Mouse (Mus musculus) B cell, adult 2 months (primary cell): Measurements from ENCODE around the gene Alk.
"Not testable (repeated sequence)": the region's sequence is repeated elsewhere in the genome, so short reads cannot be mapped to it uniquely, and the experiment has no call there.

Experiments
- DNase-seq, 2 experiments: peaks; one replicate each; pipeline ENCODE4 v3.0.0; 2022

Gene Alk

DNA sequence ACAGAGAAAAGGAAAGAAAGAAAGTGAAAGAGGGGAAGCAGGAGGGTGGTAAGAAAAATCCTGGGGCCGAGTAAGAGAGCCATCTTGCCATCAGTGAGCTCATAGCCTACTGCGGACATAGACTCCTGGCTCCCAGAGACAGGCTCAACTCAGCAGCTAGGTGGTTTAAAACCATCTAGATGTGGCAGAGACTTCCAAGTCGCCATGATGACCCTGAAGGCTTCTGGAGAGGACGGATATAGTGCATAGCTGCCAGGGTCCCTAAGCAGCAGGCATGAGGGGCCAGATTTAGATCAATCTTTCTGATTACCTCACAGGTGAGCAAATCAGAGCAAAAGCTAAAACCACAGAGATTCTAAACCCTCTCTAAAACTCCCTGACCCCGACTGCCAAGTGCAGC, 76.9 kb downstream of the Alk start:
- no peak for DNase-seq

GRCm38 (mm10) chr17:72526356-72526755, 78.1 kb downstream of the Alk start:
- DNase-seq: no peak

DNA sequence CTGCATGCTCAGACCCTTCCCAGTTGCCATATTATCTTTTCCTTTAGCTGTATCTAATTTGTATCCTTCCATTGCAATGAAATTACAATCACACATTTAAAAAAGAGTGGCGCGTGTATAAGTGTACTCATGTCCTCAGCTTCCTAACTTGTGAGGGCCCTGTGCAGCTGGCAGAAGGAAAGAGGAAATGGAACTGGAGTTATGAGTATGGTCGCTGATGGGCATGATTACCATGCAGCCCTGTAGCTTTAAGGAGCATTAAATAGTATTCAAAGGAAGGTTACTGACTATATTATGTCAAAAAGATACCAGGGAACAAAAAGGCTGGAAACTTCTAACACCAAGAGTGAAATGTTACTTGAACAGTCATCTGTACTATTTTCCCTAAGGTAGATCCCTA, 79.6 kb downstream of the Alk start:
- DNase-seq: no peak

DNA sequence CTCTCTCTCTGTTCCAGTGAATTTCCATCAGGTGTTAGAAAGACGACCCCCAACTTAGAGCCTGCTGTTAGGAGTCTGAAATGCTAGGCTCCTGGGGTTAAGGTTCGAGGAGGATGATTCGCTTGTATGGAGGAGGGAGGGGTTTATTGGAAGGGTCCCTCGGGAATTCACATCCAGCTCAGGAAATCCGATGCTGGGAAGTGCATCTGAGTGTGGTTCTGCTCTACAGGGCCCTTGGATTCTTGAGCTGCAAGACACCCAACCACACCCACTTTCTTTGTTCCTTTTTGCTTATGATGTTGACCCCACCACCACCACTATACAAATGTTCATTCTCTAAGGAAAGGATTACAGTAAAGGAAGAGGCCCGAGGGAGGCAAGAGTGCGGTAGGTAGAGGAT, 81.4 kb downstream of the Alk start:
- DNase-seq: no peak

GRCm38 (mm10) chr17:72522381-72522780, 82.0 kb downstream of the Alk start:
- peak; percentile 40 to 41 for DNase-seq

GRCm38 (mm10) chr17:72521353-72521752, 83.1 kb downstream of the Alk start:
- DNase-seq: no peak

DNA sequence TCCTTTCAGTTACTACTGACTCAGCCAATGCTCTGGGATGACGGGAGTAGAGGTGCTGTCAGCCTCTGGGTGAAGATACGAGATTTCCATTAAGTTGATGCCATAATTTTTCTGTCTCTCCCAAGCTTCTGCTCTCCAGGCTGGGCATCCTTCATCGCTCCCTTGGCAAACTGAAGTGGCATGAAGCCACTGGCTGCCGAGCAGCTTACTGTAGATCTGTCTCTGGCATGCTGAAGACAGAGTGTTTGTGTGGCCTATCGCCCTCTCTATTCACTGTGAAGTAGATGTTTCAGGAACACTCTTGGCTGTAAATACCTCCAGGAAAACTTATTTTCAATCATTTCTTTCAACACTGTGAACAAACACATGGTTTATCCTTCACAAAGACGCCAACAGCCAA, 93.7 kb downstream of the Alk start:
- DNase-seq: no peak

DNA sequence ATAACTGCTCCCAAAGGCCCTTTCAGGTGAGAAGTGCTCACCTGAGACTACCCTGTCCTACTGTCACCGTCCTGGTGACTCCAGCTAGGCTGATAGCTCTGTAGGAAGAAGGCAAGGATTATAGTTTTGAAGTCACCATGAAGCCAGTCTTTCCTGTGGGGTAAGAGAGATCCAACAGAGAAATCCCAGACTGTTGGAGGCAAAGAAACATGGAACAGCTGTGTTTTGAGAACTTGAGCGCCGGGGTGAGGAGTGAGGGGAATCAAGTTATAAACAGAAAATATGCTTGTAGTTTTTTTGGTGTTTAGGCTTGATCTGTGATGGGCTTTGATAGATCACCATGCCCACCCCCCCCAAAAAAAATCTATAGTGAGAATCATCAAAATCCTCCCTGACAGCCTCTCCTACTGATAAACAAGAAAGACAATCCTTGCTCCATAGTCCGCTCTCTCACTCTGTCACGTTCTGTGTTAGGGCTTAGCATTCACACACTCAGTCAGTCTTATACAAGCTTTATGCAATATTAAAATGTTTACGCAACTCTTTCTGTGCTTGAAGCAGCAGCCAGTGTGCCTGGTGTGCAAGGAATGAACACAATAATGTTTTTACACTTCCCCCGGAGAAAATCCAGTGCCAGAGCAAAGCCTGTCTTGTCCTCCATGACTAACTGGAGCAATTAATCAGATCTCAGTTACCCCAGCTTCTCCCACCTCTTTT, 95.6 kb downstream of the Alk start:
- DNase-seq: no peak

DNA sequence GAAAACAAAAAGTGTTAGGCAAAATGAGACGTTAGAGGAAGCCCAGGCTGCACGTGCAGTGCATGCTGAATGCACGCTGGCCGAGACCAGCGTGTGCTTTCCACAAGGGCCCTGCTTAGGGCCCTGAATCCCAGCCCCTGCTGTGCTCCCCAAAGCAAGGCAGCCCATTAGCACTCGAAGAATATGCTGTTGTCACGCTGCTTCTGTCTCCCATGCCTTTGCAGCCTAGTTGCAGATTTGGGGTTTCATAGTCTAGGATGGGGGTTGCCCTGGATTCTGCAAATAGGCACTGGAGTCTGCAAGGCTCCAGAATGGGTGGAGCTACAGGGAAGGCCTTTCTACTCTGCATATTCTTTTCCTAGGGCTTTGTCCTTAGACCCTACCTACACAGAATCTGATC, 99.2 kb downstream of the Alk start:
- DNase-seq: no peak

DNA sequence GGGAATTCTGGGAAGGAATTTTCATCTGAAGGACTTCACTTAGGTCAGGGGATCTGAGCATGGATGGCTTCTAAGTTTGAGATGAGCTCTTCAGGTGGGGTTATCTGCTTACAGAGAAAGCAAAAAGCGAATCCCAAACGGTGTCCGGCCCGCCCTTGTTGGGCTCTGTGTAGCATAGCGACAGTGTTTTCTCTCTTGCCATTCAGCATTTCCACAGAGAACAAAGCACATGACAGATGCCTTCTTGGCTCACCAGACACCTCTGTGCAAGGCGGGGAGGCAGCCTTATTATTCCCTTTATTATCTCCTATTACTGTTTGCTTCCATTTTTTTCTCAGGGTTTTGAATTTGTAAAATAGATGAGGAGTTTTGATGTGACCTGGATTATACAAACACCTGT, 99.8 kb downstream of the Alk start:
- DNase-seq: no peak

DNA sequence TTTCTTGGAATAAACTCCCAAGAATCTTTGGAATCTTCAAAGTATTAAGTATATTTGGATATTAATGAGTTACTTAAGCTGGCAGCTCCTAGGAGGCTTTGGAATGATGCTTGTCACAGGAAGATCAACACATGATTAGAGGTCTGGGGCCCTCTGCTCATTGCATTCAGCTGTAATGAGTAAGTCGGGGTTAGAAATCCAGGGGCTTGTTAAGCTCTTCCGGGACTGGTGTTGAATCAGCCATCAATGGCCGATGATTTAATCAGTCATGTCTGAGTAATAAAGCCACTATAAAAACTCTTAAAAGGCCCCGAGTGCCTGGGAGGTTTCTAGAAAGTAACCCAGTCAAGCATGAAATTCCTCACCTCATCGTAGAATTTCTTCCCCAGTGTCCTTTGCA, 109.0 kb downstream of the Alk start:
- DNase-seq: no peak

- DNase-seq: no peak
Observed at GRCm38 (mm10) chr17:72485623-72486022, 118.8 kb downstream of the Alk start.

- not testable (repeated sequence) for DNase-seq
Observed at GRCm38 (mm10) chr17:72479260-72479659, 125.2 kb downstream of the Alk start.

GRCm38 (mm10) chr17:72477889-72478405, 126.5 kb downstream of the Alk start:
- DNase-seq: no peak

DNA sequence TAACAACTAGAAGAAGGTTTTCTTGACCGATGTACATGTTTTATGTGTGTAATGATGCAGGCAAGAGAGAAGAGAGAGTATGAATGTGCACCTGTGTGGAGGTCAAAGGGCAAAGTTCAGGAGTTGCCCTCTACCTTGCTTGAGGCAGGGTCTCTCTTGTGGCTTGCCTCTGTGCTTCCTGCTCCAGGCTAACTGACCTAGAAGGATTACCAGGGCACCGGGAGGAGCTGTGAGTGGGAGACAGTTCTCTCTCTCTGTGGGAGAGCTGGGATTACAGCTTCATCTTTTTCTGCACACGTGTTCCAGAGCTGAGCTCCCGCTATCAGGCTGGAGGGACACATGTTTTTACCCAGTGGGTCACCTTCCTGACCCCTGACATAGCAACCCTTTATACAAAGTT, 127.5 kb downstream of the Alk start:
- DNase-seq: no peak

DNA sequence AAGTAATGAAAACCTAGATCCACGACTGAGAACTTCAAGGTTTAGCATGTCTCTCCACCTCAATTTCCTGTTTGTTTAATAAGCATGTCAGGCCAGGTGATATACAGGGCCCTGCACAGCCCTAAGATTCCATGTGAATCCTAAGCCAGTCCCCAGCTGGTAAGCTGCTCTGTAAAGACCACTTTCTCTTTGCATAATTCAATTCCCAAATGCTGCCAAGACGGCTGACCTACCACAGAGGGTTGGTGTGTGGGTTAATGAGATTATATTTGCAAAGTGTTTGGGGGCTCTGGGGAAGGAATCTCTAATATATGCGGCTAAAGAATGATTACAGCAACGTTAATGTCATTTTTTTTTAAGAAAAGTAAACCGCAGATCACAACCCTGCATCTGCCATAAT, 130.3 kb downstream of the Alk start:
- no peak for DNase-seq

- DNase-seq: no peak
Observed at GRCm38 (mm10) chr17:72448477-72448876, 155.9 kb downstream of the Alk start.

DNA sequence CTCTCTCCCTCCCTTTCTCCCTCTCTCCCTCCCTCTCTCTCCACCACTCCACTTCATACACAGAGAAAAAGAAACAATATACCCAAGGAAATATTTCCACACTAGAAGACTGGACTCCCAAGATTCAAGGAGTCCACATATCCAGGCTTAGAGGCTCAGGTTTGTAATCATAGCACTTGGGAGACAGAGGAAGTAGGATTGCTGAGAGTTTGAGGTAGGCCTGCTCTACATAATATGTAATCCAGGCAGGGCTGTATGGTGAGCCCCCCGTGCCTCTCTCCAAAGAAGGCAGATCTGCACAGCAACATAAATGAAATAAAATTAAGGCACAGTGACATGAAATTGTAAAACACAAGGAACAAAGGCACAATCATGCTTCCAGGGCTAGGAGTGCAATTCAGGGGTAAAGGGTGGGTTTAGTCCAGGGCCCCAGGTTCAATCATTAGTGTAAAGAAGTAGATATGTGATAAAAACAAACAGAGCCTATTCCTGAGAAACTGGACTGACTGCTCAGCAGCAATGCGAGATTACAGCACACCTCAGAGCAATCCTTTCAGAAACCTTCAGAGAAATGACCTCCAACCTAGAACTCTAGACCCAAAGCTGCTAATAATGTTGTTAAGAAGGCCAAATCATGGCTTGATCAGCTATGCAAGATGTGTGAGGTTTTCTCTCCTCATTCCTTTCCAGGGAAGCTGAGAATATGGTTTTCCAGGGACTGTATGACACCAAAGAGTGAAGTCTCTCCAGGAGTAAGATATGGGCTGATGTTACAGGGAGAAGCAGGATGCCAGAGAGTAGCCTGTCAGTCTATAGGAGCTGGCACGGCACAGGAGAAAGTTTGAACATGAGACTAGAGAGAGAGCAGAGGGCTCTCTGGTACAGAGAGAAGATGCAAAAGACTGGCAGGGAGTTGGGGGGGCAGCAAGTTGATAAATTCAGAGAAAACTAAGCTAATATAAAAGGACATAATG, 158.9 kb downstream of the Alk start:
- DNase-seq: no peak

DNA sequence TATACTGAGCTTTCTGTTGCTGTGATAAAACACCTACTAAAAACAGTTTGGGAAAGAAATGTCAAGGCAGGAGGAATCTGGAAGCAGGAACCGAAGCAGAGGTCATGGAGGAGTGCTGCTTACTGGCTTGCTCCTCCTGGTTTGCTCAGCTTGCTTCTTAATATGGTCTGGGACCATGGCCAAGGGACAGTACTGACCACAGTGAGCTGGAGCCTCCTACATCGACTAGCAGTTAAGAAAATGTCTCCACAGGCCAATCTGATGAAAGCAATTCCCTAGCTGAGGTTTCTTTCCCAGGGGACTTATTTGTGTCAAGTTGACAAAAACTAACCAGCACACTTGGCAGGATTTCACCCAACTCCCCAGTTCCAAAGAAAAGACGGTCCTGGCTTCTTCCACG, 187.0 kb downstream of the Alk start:
- no peak for DNase-seq

DNA sequence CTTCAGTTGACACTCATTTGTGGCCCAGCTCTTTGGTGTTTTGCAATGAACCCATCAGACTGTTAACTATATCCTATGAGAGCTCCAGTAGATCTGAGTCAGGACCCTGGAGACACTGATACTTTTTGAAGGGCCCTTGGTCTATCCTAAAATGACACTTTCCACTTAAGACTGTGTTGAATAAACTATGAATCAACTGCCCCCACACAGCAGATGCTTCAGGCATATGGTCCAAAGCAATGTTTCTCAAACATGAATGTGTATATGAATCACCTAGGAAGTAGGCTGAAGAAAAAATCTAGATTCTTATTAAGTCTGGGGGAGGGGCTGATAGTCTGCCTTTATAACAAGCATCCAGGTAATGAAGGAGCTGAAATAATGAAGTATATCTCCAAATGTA, 189.8 kb downstream of the Alk start:
- no peak for DNase-seq

GRCm38 (mm10) chr17:72404813-72405212, 199.6 kb downstream of the Alk start:
- no peak for DNase-seq

DNA sequence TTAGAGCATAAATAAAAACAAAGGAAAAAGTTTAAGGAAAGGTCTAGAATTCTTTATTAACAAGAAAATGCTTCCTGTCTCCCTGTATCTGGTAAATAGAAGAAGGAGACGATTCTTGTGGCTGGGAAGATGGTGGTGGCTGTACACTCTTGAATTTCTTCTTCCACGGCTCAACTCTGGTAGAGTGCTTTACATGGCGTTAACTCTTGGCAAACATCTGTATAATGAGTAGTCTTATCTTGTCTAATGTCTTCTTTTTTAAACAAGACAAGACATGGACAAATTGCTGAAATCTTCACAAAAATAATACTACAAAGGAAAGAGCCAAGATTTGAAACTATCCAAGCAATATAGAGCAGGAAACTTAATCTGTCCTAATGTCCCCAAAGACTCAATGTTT, 202.6 kb downstream of the Alk start:
- no peak for DNase-seq

DNA sequence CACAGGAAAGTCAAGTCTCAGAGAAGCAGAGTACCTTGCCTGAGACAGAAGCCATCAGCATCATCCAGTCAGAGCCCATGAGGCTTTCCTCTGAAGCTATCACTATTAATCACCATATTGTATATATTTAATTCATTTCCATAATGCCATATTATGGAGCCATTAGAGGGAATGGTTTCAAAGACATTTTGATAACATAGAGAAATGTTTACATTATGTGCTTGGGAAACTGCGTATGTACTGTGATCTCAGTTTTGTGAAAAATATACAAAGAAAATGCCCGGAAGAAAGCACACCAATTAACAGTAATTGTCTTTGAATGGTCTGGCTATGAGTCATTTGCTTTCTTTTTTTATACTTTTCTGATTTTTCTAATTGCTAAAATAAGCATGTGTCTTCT, 203.1 kb downstream of the Alk start:
- DNase-seq: no peak
